ENCODE assay signal across 24 mouse cellular contexts in the genomic region with DNA sequence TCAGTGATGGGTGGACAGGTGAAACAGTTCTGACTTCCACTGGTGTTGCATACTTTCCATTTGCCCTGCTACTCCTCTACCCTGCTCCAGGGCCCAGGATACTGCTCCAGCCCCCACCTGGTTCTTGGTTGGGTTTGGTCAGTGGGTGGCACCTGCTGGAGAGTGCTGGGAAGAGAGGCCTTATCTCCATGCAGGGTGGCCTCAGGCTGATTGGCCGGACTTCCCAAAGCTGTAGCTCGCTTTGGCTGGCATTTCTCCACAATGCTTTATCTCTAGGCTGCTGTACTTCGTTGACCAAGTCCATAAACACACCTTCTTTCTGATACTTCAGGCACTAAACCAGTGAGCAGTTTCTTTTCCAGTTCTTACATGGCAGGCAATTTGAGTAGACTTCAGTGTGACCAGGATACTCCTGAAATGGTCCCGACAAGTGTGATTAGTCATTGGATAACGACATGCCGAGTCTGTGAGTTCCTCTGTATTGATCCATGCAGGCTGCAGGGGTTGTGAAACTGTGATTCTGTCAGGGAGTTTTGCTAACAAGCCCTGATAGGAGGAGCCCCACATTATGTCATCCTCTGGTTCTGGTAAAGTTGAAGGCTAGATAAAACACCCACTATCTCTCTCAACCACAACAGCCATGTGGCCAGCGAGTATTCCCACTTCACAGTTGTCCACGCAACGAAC. TPM values are rescaled to one million over a fixed set of nuclear protein-coding genes. Genes with fewer than 3 reads are reported as not detected.
DNase-seq lines count a peak whose midpoint lies in the region; ATAC-seq and TF ChIP-seq lines count a peak whose summit lies in the region.
"Had no signal": no experiment of that assay in that cellular context is flagged by ENCODE, and none has a peak within 500 bp of the region (broad histone marks: within the 10 kb centered on the region; RNA-seq: fewer than 3 reads in every experiment).

No protein-coding gene starts in this region.

- no peak overlapping the region for H3K4me2 ChIP-seq in intestine, embryonic 15.5 days (replicated peaks)
- H3K4me2 ChIP-seq in liver, embryonic 11.5 days: no peak overlapping the region
- peak overlapping the region; percentile 30 for H3K4me2 ChIP-seq in liver, postnatal 0 days (ENCODE audit: low read depth, low read length)
- no peak overlapping the region for H3K4me2 ChIP-seq in stomach, postnatal 0 days (replicated peaks; ENCODE audit: low read depth)
- H3K4me2 ChIP-seq in lung, postnatal 0 days (replicated peaks; ENCODE audit: low read depth, low read length): no peak overlapping the region
- H3K4me2 ChIP-seq: embryonic facial prominence, embryonic 13.5 days; forebrain, embryonic 12.5 days; heart, embryonic 11.5 days; midbrain, embryonic 11.5 days had no signal

- H3K36me3 ChIP-seq in intestine, embryonic 15.5 days: no peaks in the 10 kb centered on the region
- H3K36me3 ChIP-seq in liver, embryonic 11.5 days (ENCODE audit: control insufficient read depth, insufficient read depth, low read length): no peaks in the 10 kb centered on the region
- no peaks in the 10 kb centered on the region for H3K36me3 ChIP-seq in liver, postnatal 0 days (replicated peaks; ENCODE audit: insufficient read depth, low read length)
- no peaks in the 10 kb centered on the region for H3K36me3 ChIP-seq in stomach, postnatal 0 days (ENCODE audit: control insufficient read depth, insufficient read depth, low read length)
- no peaks in the 10 kb centered on the region for H3K36me3 ChIP-seq in lung, postnatal 0 days (ENCODE audit: insufficient read depth, low read length)
- H3K36me3 ChIP-seq: embryonic facial prominence, embryonic 13.5 days; forebrain, embryonic 12.5 days; G1E had no signal

- no peak overlapping the region for H3K4me3 ChIP-seq in intestine, embryonic 15.5 days (replicated peaks)
- no peak overlapping the region for H3K4me3 ChIP-seq in liver, embryonic 11.5 days (ENCODE audit: low read depth, low read length)
- no peak overlapping the region for H3K4me3 ChIP-seq in liver, postnatal 0 days (ENCODE audit: low read depth, low read length)
- no peak overlapping the region for H3K4me3 ChIP-seq in stomach, postnatal 0 days (ENCODE audit: low read depth, low read length)
- no peak overlapping the region for H3K4me3 ChIP-seq in lung, postnatal 0 days (ENCODE audit: low read depth, low read length)
- H3K4me3 ChIP-seq: embryonic facial prominence, embryonic 13.5 days; erythroblast, embryonic 14.5 days; forebrain, embryonic 12.5 days; left cerebral cortex, adult 2 months had no signal

- H3K4me1 ChIP-seq in intestine, embryonic 15.5 days (replicated peaks): no peaks in the 10 kb centered on the region
- peaks cover 6% of the 10 kb centered on the region for H3K4me1 ChIP-seq in liver, embryonic 11.5 days (replicated peaks; ENCODE audit: control insufficient read depth, insufficient read depth, low read length)
- H3K4me1 ChIP-seq in liver, postnatal 0 days (ENCODE audit: insufficient read depth): no peaks in the 10 kb centered on the region
- no peaks in the 10 kb centered on the region for H3K4me1 ChIP-seq in stomach, postnatal 0 days (replicated peaks; ENCODE audit: control insufficient read depth, insufficient read depth)
- H3K4me1 ChIP-seq in lung, postnatal 0 days (ENCODE audit: insufficient read depth, low read depth, low read length): no peaks in the 10 kb centered on the region
- H3K4me1 ChIP-seq: embryonic facial prominence, embryonic 13.5 days; forebrain, embryonic 12.5 days had no signal

- no peaks in the 10 kb centered on the region for H3K27me3 ChIP-seq in intestine, embryonic 15.5 days (replicated peaks)
- no peaks in the 10 kb centered on the region for H3K27me3 ChIP-seq in liver, embryonic 11.5 days (replicated peaks; ENCODE audit: control insufficient read depth, insufficient read depth, low read length)
- no peaks in the 10 kb centered on the region for H3K27me3 ChIP-seq in liver, postnatal 0 days (ENCODE audit: insufficient read depth, low read length)
- H3K27me3 ChIP-seq in stomach, postnatal 0 days (ENCODE audit: control insufficient read depth, insufficient read depth, low read length): no peaks in the 10 kb centered on the region
- no peaks in the 10 kb centered on the region for H3K27me3 ChIP-seq in lung, postnatal 0 days (replicated peaks; ENCODE audit: insufficient read depth, low read length)
- H3K27me3 ChIP-seq: CH12.LX; embryonic facial prominence, embryonic 13.5 days; forebrain, embryonic 12.5 days had no signal

- ATAC-seq in intestine, embryonic 15.5 days: peak; percentile 74
- peak; percentile 69 for ATAC-seq in liver, embryonic 11.5 days (replicated peaks; ENCODE audit: low FRiP score)
- ATAC-seq in liver, postnatal 0 days: peak; percentile 98
- ATAC-seq in stomach, postnatal 0 days (ENCODE audit: low FRiP score, low TSS enrichment): peak; percentile 63; the same call in 1 of the 2 replicates
- no peak for ATAC-seq in lung, postnatal 0 days
- ATAC-seq: hindbrain, embryonic 16.5 days had no signal

- no peaks in the 10 kb centered on the region for H3K9me3 ChIP-seq in intestine, embryonic 15.5 days
- H3K9me3 ChIP-seq in liver, embryonic 11.5 days (ENCODE audit: control insufficient read depth, low read length): no peaks in the 10 kb centered on the region
- H3K9me3 ChIP-seq in liver, postnatal 0 days (ENCODE audit: low read length): no peaks in the 10 kb centered on the region
- H3K9me3 ChIP-seq in stomach, postnatal 0 days (ENCODE audit: control insufficient read depth, low read length): no peaks in the 10 kb centered on the region
- no peaks in the 10 kb centered on the region for H3K9me3 ChIP-seq in lung, postnatal 0 days (ENCODE audit: low read length)
- H3K9me3 ChIP-seq: embryonic facial prominence, embryonic 13.5 days; forebrain, embryonic 12.5 days had no signal

- TF ChIP-seq CTCF in liver, postnatal 0 days (IDR thresholded peaks at IDR 0.05; ENCODE audit: low read depth): peak; percentile 48
- no peak for TF ChIP-seq CTCF in stomach, postnatal 0 days (IDR thresholded peaks at IDR 0.05; ENCODE audit: low read depth)
- TF ChIP-seq CTCF in lung, postnatal 0 days (IDR thresholded peaks at IDR 0.05): no peak

- H3K9ac ChIP-seq in intestine, embryonic 15.5 days: no peak overlapping the region
- H3K9ac ChIP-seq in liver, embryonic 11.5 days (ENCODE audit: low read depth, low read length): no peak overlapping the region
- no peak overlapping the region for H3K9ac ChIP-seq in liver, postnatal 0 days (replicated peaks)
- H3K9ac ChIP-seq in stomach, postnatal 0 days (ENCODE audit: low read length): no peak overlapping the region
- H3K9ac ChIP-seq in lung, postnatal 0 days (replicated peaks; ENCODE audit: low read depth): no peak overlapping the region
- H3K9ac ChIP-seq: embryonic facial prominence, embryonic 13.5 days; forebrain, embryonic 12.5 days had no signal

- peak; percentile 56 for TF ChIP-seq EP300 in liver, postnatal 0 days (IDR thresholded peaks at IDR 0.05; ENCODE audit: low read depth)
- TF ChIP-seq EP300 in stomach, postnatal 0 days (optimal IDR thresholded peaks at IDR 0.05): no peak
- no peak for TF ChIP-seq EP300 in lung, postnatal 0 days (IDR thresholded peaks at IDR 0.05)

- DNase-seq in liver, embryonic 11.5 days (ENCODE audit: low spot score): no peak
- DNase-seq in liver, postnatal 0 days: peak; percentile 71
- peak; percentile 46 for DNase-seq in stomach, postnatal 0 days (ENCODE audit: low spot score)
- DNase-seq in layer of hippocampus, adult 11-12 months (ENCODE audit: low spot score): no peak
- DNase-seq in lung, postnatal 0 days (ENCODE audit: low spot score): no peak
- no peak for DNase-seq in embryo, embryonic 11 days
- DNase-seq: adrenal gland, postnatal 10 days; B cell, adult 2 months; cerebellum, adult 18-20 months; cerebellum, postnatal 14 days; gastrocnemius, postnatal 36 days; kidney, postnatal 36 days; thymus, postnatal 25 days had no signal

- no peak overlapping the region for H3K27ac ChIP-seq in intestine, embryonic 15.5 days
- H3K27ac ChIP-seq in liver, embryonic 11.5 days (ENCODE audit: low read depth, low read length): 0 out of 2 replicates have a peak overlapping the region, but pooled peaks have one; percentile 28
- peak overlapping the region; percentile 67 for H3K27ac ChIP-seq in liver, postnatal 0 days (ENCODE audit: low read depth)
- no peak overlapping the region for H3K27ac ChIP-seq in stomach, postnatal 0 days (replicated peaks)
- no peak overlapping the region for H3K27ac ChIP-seq in lung, postnatal 0 days (ENCODE audit: low read length)
- H3K27ac ChIP-seq: embryonic facial prominence, embryonic 13.5 days; forebrain, embryonic 12.5 days; left cerebral cortex, adult 2 months; macrophage had no signal

- 47% methylated on average over 9 of the region's 9 CpGs for WGBS in intestine, embryonic 15.5 days
- WGBS in liver, embryonic 11.5 days: 21% methylated on average over 9 of the region's 9 CpGs
- WGBS in liver, postnatal 0 days (ENCODE audit: insufficient replicate concordance): 25% methylated on average over 9 of the region's 9 CpGs
- 34% methylated on average over 9 of the region's 9 CpGs for WGBS in stomach, postnatal 0 days
- 42% methylated on average over 9 of the region's 9 CpGs for WGBS in lung, postnatal 0 days

RNA-seq across cellular contexts. Expression of gene Nr5a2, which starts 50.1 kb away (rescaled TPM):
- polyA plus RNA-seq in intestine, embryonic 15.5 days (2015; fragmentation: Nextera tagmentation; extraction: Ambion mirVana): 10.4 and 10.5 TPM in 2 replicates
- 4.9 and 5.3 TPM in 2 replicates for polyA plus RNA-seq in liver, embryonic 11.5 days (2014; fragmentation: Nextera tagmentation; extraction: Ambion mirVana)
- 3.1 and 3.2 TPM in 2 replicates for polyA plus RNA-seq in liver, postnatal 0 days (2015; fragmentation: Nextera tagmentation; extraction: Ambion mirVana)
- polyA plus RNA-seq in stomach, postnatal 0 days (2015; fragmentation: Nextera tagmentation; extraction: Ambion mirVana): 0.48 and 0.51 TPM in 2 replicates
- 0.54 and 0.64 TPM in 2 replicates for polyA plus RNA-seq in lung, postnatal 0 days (2015; fragmentation: Nextera tagmentation; extraction: Ambion mirVana)
- polyA plus RNA-seq: G1E, macrophage had no signal

Comparison
In these comparisons a context has a peak if more than half of its experiments do, and no peak if none do; other contexts are left out.
1. DNase-seq: peak in liver, postnatal 0 days (single experiment) and stomach, postnatal 0 days (single experiment); none in liver, embryonic 11.5 days (single experiment), layer of hippocampus, adult 11-12 months (single experiment), lung, postnatal 0 days (single experiment) and embryo, embryonic 11 days (single experiment).
2. H3K27ac ChIP-seq: peak in liver, embryonic 11.5 days (single experiment) and liver, postnatal 0 days (single experiment); none in intestine, embryonic 15.5 days (single experiment), stomach, postnatal 0 days (single experiment) and lung, postnatal 0 days (single experiment).